Mouse (Mus musculus) intestine, embryonic 15.5 days (tissue): ENCODE results near the gene Hist1h3g. TPM values are rescaled to one million over a fixed set of nuclear protein-coding genes. Genes with fewer than 3 reads are reported as not detected.
A peak's percentile ranks its signal among the peaks of the same experiment; 100 is the strongest.
"Not testable (repeated sequence)": the region's sequence is repeated elsewhere in the genome, so short reads cannot be mapped to it uniquely, and the experiment has no call there.

Source experiments
- ATAC-seq: fragments of 200-750 bp; cut with Nextera tagmentation; 2 replicates; pipeline ENCODE4 v1.8.0; 2017; ENCODE audit warnings: moderate TSS enrichment, moderate library complexity
- H3K27ac ChIP-seq: fragments of 300-500 bp; sonication (generic); 2 replicates; pipeline ENCODE4 v1.5.1; 2015; ENCODE audit warnings: mild to moderate bottlenecking, inconsistent platforms
- H3K27me3 ChIP-seq: fragments of 300-500 bp; sonication (generic); replicated peaks from 2 replicates; pipeline ENCODE4 v1.6.1; 2015; ENCODE audit warnings: inconsistent platforms
- H3K36me3 ChIP-seq: fragments of 300-500 bp; sonication (generic); 2 replicates; pipeline ENCODE4 v1.6.1; 2015; ENCODE audit warnings: inconsistent platforms
- H3K4me1 ChIP-seq: fragments of 300-500 bp; sonication (generic); replicated peaks from 2 replicates; pipeline ENCODE4 v1.6.1; 2015; ENCODE audit warnings: inconsistent platforms
- H3K4me2 ChIP-seq: fragments of 300-500 bp; sonication (generic); replicated peaks from 2 replicates; pipeline ENCODE4 v1.6.1; 2015; ENCODE audit warnings: mild to moderate bottlenecking, inconsistent platforms
- H3K4me3 ChIP-seq: fragments of 300-500 bp; sonication (generic); replicated peaks from 2 replicates; pipeline ENCODE4 v1.5.1; 2015; ENCODE audit warnings: inconsistent platforms
- H3K9ac ChIP-seq: fragments of 300-500 bp; sonication (generic); 2 replicates; pipeline ENCODE4 v1.6.1; 2015; ENCODE audit warnings: inconsistent platforms
- H3K9me3 ChIP-seq: fragments of 300-500 bp; sonication (generic); 2 replicates; pipeline ENCODE4 v1.6.1; 2016; ENCODE audit warnings: inconsistent platforms
- WGBS: fragments of 180-500 bp; shearing (Covaris S2); methylation state at CpG from one replicate; pipeline ENCODE4 v1.1.7; 2015; 5-methylcytosine and 5-hydroxymethylcytosine counted together
- polyA plus RNA-seq: library from polyadenylated mRNA; unstranded; fragments of >200 nt; fragmentation: Nextera tagmentation; extraction: Ambion mirVana; gene quantifications from 2 replicates; pipeline ENCODE4 v1.2.1, GENCODE M21; 2015

The Hist1h3g gene
- polyA plus RNA-seq, 1 experiment from 2014 or later, result 6.2 TPM

DNA sequence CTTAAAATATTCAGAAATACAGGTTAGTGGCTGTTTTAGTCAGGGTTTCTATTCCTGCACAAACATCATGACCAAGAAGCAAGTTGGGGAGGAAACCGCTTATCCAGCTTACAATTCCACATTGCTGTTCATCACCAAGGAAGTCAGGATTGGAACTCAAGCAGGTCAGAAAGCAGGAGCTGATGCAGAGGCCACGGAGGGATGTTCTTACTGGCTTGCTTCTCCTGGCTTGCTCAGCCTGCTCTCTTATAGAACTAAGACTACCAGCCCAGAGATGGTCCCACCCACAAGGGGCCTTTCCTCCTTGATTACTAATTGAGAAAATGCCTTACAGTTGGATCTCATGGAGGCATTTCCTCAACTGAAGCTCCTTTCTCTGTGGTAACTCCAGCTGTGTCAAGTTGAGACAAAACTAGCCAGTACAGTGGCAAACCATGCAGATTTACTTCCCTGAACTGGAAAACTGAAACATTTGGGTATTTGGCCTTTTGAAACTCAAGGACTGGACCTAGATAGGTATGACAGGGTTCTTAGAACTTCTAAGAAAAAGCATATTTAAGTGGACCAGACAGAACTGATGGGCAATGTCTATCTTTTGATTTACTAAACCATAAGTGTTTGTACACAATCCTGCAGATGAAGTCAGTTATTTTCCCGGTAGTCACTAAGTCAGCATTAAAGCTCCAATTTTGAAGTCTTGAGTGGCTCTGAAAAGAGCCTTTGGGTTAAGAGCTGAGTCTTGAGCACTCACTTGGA, 7.2 kb downstream of the Hist1h3g start:
- not testable (repeated sequence) for H3K4me1 ChIP-seq, H3K36me3 ChIP-seq, H3K9me3 ChIP-seq, ATAC-seq, H3K27me3 ChIP-seq
- Histone ChIP-seq H3K27ac (peak overlapping the region; percentile 86), H3K4me3 (peak overlapping the region; percentile 44), H3K4me2 (peak overlapping the region; percentile 67), H3K9ac (peak overlapping the region; percentile 45)
- WGBS, result 12% methylated on average over 3 of the region's 3 CpGs

DNA sequence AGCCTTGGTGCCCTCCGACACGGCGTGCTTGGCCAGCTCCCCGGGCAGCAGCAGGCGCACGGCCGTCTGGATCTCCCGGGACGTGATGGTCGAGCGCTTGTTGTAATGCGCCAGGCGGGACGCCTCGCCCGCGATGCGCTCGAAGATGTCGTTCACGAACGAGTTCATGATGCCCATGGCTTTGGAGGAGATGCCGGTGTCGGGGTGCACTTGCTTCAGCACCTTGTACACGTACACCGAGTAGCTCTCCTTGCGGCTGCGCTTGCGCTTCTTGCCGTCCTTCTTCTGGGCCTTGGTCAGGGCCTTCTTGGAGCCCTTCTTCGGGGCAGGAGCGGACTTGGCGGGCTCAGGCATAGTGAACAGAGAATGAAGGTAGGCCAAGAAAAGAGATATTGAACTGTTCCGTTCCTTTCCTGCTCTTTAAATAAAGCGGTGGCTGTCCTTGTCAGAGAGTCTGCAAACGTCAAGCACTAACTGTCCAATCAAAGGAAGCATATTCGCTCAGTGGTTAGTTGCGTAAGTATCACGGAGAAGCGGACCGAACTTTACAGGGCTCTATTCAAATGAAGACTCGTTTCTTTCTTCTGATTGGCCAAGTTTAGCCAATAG, 7.9 kb downstream of the Hist1h3g start, which contains the start of gene Hist1h2bh:
TSS of gene Hist1h2bh (minus strand) at position 394 of the 609 bp plus-strand sequence.
- peak within 1 kb of the TSS; percentile 87 for H3K27ac ChIP-seq
- H3K27me3 ChIP-seq, H3K4me1 ChIP-seq, H3K36me3 ChIP-seq, H3K9me3 ChIP-seq: not testable (repeated sequence)
- peak; percentile 95 for ATAC-seq
- under 1% methylated on average over 37 of the region's 42 CpGs for WGBS
- peak within 1 kb of the TSS; percentile 45 for H3K9ac ChIP-seq
- peak within 1 kb of the TSS; percentile 44 for H3K4me3 ChIP-seq
- H3K4me2 ChIP-seq, result peak within 1 kb of the TSS; percentile 67

DNA sequence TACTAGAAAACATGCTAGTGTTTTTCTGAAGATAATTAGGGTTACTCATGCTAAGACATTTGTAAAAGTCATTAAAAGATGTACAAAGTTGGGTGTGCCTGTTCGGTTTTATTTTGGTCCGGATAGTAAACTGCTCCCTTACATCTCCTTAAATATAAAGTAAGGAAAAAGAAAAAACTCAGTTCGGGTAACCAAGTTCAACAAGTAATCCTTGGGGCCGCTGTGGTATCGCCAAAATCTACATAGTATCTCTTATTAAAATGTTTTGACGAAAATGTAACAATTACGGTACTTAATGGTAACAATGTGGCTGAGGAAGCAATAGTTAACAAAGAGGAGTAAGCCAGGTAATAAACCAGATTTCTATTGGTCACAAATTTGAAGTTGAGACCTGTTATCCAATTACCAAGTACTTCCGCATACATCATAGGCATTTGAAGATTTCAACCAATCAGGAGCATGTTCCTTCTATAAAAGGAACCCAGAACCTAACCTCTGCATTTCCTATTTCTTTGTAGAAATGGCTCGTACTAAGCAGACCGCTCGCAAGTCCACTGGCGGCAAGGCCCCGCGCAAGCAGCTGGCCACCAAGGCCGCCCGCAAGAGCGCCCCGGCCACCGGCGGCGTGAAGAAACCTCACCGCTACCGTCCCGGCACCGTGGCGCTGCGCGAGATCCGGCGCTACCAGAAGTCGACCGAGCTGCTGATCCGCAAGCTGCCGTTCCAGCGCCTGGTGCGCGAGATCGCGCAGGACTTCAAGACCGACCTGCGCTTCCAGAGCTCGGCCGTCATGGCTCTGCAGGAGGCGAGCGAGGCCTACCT, 9.0 kb downstream of the Hist1h3g start, which contains the start of gene Hist1h3f:
TSS of gene Hist1h3f (plus strand) at position 88 of the 822 bp plus-strand sequence.
- ATAC-seq, result peak; percentile 93
- H3K27me3 ChIP-seq, result no peaks in the 10 kb centered on the region
- whole genome bisulfite sequencing, result under 1% methylated on average over 24 of the region's 45 CpGs
- peak within 1 kb of the TSS; percentile 67 for H3K4me2 ChIP-seq
- peak within 1 kb of the TSS; percentile 90 for H3K27ac ChIP-seq
- 0 out of 2 replicates have a peak, but pooled peaks cover 2% of the 10 kb centered on the region for H3K4me1 ChIP-seq
- peak within 1 kb of the TSS; percentile 44 for H3K4me3 ChIP-seq
- peak within 1 kb of the TSS; percentile 55 for H3K9ac ChIP-seq
- H3K9me3 ChIP-seq, result no peaks in the 10 kb centered on the region
- no peaks in the 10 kb centered on the region for H3K36me3 ChIP-seq

DNA sequence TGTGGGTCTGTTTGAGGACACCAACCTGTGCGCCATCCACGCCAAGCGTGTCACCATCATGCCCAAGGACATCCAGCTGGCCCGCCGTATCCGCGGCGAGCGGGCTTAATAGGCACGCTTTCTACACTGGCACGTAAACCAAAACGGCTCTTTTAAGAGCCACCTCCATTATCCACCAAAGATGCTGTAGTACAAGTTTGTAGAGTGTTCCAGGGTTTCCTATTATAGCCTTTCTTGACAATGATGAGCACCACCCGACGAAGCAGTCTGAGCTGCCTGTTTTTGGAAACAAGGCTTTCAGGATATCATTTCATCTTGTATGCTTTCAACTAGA, 9.5 kb downstream of the Hist1h3g start:
- H3K36me3 ChIP-seq, H3K4me1 ChIP-seq, H3K9me3 ChIP-seq, H3K27me3 ChIP-seq: not testable (repeated sequence)
- peak; percentile 19; the same call in 1 of the 2 replicates for ATAC-seq
- Histone ChIP-seq H3K4me2 (peak overlapping the region; percentile 50), H3K4me3 (peak overlapping the region; percentile 44), H3K27ac (peak overlapping the region; percentile 90; the same call in 1 of the 2 replicates), H3K9ac (0 out of 2 replicates have a peak overlapping the region, but pooled peaks have one; percentile 55)
- WGBS, result 0% methylated on average over 12 of the region's 14 CpGs

DNA sequence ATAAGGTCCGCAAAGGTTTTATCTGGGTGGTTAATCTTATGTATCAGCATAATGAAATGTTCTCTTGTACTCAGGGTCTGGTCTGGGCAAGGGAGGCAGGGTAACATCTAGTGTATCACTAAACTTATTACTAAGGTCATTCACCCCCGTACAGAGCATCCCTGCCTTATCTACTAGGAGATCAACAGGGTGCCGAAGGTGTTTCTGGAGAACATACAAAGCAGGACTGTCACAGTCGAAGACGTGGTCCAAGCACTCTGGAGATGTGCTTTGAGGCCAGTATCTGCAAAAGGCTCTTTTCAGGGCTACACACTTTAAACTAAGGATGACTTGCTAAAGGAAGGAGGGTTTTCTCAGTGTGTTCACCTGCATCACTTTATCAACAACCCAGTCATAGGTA, 11.5 kb downstream of the Hist1h3g start:
- no peak for ATAC-seq
- Histone ChIP-seq H3K4me1 (no peaks in the 10 kb centered on the region), H3K4me3 (no peak overlapping the region), H3K27me3 (no peaks in the 10 kb centered on the region), H3K4me2 (no peak overlapping the region), H3K9ac (no peak overlapping the region), H3K27ac (no peak overlapping the region), H3K36me3 (no peaks in the 10 kb centered on the region), H3K9me3 (no peaks in the 10 kb centered on the region)
- WGBS, result 56% methylated on average over 5 of the region's 5 CpGs

DNA sequence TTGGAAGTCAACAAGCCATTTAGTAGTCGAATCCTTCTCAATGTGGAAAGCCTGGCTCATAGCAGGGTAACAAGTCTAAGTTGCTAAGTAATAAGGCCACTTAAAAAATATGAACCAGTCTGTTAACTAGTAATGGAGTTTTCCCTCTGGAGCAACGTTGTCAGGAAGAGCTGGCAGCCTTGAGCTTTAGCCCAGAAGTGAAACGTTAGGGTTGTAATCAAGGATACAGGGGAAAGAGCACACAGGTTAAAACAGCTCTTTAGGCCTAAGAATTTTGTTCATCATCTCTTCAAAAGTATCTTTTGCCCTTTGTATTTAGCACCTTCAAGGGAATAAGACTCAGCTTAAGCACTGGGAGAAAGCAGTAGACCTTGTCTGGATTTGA, 15.5 kb downstream of the Hist1h3g start:
- WGBS, result 5% methylated on average over 3 of the region's 3 CpGs
- no peak for ATAC-seq
- Histone ChIP-seq H3K4me1 (no peaks in the 10 kb centered on the region; the same call in 1 of the 2 replicates), H3K9ac (peak overlapping the region; percentile 36), H3K27ac (peak overlapping the region; percentile 92), H3K27me3 (no peaks in the 10 kb centered on the region), H3K4me2 (peak overlapping the region; percentile 61), H3K36me3 (no peaks in the 10 kb centered on the region), H3K9me3 (no peaks in the 10 kb centered on the region), H3K4me3 (peak overlapping the region; percentile 44)

DNA sequence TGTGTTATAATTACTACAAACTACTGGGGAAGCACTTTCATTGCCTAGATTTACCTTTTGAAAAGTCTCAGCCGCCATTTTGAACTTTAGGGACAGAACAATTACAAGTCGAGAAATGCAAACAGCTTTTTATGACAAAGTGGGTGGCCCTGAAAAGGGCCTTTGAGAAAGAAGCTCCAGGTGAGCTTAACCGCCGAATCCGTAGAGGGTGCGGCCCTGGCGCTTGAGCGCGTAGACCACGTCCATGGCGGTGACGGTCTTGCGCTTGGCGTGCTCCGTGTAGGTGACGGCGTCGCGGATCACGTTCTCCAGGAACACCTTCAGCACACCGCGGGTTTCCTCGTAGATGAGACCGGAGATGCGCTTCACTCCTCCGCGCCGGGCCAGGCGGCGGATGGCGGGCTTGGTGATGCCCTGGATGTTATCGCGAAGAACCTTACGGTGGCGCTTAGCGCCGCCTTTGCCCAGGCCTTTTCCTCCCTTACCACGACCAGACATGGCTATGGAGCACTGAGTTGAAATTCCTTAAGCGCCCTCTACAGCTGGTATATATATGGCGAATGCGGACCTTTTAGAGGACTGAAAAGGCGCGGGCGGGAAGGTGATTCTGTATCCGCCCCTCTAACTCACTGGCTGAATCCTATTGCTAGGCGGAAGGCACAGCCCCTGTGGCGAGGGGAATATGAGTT, 16.1 kb downstream of the Hist1h3g start, which contains the start of gene Hist1h4f:
TSS of gene Hist1h4f (minus strand) at position 503 of the 689 bp plus-strand sequence.
- Histone ChIP-seq H3K27ac (peak within 1 kb of the TSS; percentile 92), H3K4me2 (peak within 1 kb of the TSS; percentile 61), H3K4me3 (peak within 1 kb of the TSS; percentile 44), H3K9ac (peak within 1 kb of the TSS; percentile 36)
- not testable (repeated sequence) for H3K36me3 ChIP-seq, H3K27me3 ChIP-seq, H3K9me3 ChIP-seq, H3K4me1 ChIP-seq
- under 1% methylated on average over 47 of the region's 47 CpGs for WGBS
- peak; percentile 84 for ATAC-seq

DNA sequence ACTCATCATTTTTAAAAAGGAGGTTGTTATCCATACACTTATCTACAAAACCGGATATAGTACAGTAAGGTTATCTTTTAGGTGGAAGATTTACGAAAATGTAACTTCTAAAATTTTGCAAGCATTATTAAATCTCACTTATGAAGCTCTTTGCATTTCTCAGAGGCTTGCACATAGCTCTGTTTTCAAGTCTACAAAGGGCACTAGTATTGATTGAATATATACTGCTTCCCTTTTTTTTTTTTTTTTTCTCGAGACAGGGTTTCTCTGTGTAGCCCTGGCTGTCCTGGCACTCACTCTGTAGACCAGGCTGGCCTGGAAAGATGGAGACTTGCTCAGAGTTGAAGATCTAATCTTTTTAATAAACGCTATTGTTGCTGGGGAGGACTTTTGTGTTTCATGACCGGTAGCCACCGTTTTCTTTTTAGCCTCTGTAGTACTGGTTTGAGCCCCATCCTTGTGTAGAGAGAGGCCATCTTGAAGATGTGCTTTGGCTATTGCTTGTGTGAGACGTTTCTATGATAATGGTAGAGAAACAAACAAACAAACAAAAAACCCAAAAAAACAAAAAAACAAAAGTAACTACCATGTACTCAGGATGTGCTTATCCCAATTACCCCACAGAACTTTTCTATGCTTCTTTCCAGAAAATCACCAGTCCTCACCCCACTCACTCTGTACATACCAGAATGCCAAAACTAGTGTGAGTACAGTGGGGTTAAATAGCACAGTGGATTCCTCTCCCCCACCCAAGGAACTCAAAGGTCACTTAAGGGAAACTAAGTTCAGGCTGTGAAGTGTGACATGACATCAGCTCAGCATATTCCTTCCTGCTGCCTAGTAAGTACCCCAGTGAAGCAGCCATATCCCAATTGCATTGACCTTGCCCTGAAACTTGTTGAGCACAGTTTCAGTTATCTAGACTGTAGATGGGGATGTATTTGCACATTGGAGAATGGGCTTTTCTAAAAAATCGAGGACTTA, 17.0 kb downstream of the Hist1h3g start:
- Histone ChIP-seq H3K36me3 (no peaks in the 10 kb centered on the region), H3K9ac (0 out of 2 replicates have a peak overlapping the region, but pooled peaks have one; percentile 30), H3K4me2 (peak overlapping the region; percentile 61), H3K9me3 (no peaks in the 10 kb centered on the region), H3K4me3 (peak overlapping the region; percentile 44), H3K27me3 (no peaks in the 10 kb centered on the region), H3K4me1 (peaks cover 3% of the 10 kb centered on the region), H3K27ac (peak overlapping the region; percentile 92)
- 53% methylated on average over 8 of the region's 8 CpGs for WGBS
- no peak for ATAC-seq

DNA sequence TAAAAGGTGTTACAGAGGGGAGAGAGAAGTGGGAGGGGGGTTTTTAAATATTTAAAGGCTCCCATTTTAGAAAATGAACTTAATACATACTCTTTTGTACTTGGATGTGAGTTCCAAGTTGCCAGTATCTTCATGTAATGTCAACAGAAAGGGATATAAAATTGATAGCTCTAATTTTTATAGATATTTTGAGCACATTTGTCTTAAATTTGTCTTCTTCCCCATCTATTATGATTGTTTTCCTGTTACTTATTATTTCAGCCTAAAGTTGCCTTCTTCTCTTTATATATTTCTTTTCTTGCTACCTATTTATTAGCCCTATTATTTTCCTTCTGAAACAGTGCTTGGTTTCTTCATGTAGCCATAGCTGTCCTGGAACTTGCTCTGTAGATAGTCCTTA, 17.7 kb downstream of the Hist1h3g start, which contains the start of gene Hist1h1d:
TSS of gene Hist1h1d (plus strand) at position 301 of the 400 bp plus-strand sequence.
- Histone ChIP-seq H3K9ac (no peak within 1 kb of the TSS), H3K27ac (peak within 1 kb of the TSS; percentile 98), H3K9me3 (no peaks in the 10 kb centered on the region), H3K4me2 (peak within 1 kb of the TSS; percentile 61; the same call in 1 of the 2 replicates), H3K4me3 (no peak within 1 kb of the TSS), H3K27me3 (no peaks in the 10 kb centered on the region), H3K36me3 (no peaks in the 10 kb centered on the region), H3K4me1 (peaks cover 3% of the 10 kb centered on the region)
- no peak for ATAC-seq

DNA sequence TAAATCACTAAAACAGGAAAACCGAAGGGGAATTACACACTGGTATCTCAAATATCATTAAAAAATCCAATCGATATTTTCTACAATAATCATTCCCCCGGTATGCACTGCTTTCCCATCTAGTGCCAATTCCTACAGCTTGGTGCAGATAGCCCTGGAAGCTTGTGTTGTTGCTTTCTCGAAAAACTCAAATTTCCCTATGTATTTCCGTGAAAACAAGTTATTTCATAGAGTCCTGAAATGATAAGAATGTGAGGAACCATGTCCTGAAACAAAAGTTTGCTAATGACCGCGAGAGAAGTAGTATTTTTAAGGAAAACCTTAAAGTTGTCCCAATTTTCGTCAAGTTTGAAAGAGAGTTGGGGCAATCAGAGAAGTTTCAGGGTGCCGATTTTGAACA, 19.2 kb downstream of the Hist1h3g start:
- no peaks in the 10 kb centered on the region for H3K27me3 ChIP-seq
- peak overlapping the region; percentile 88 for H3K4me2 ChIP-seq
- no peaks in the 10 kb centered on the region for H3K9me3 ChIP-seq
- WGBS, result 16% methylated on average over 9 of the region's 9 CpGs
- H3K27ac ChIP-seq, result peak overlapping the region; percentile 98
- H3K4me1 ChIP-seq, result peaks cover 3% of the 10 kb centered on the region
- H3K9ac ChIP-seq, result peak overlapping the region; percentile 28
- no peaks in the 10 kb centered on the region for H3K36me3 ChIP-seq
- ATAC-seq, result no peak
- H3K4me3 ChIP-seq, result peak overlapping the region; percentile 56
